Mouse (Mus musculus) cerebellum, adult 2 months (tissue): ENCODE data around the gene Nr1h2.

Source experiments
- CTCF ChIP-seq: fragments of 200-500 bp; IDR thresholded peaks from 2 replicates; pipeline ENCODE4 v1.5.1; 2011; ENCODE audit warnings: low read depth, mild to moderate bottlenecking, control low read depth, low read length, moderate library complexity, borderline replicate concordance; ENCODE audit not compliant: insufficient read depth
- POLR2A ChIP-seq: fragments of 200-500 bp; IDR thresholded peaks from 2 replicates; pipeline ENCODE4 v1.6.1; 2011; ENCODE audit warnings: low read length, control low read depth, borderline replicate concordance; ENCODE audit not compliant: insufficient read depth

DNA sequence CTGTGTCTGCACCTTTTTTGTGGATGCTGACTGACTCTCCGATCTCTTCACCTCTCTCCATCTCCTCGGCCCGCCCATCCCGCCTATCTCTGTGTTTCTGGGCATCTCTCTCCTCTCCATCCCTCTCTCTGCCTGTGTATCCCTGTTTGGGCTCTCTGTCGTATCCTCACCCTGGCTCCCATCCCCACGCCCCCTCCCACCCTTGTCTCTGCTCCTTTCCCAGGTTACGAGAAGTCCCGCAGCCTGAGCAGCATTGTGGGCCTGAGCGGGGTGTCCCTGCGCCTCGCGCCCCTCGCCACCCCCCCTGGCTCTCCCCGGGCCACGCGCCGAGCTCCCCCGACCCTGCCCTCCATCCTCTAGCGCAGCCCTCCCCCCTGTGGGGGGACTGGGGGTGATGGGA is 47.9 kb upstream of the Nr1h2 start:
- TF ChIP-seq CTCF (no peak), POLR2A (no peak)
